Mouse (Mus musculus) T-cell, adult 66 days (primary cell): ENCODE data around the gene Socs5. TPM values are rescaled to one million over a fixed set of nuclear protein-coding genes. Genes with fewer than 3 reads are reported as not detected.

ENCODE experiments used
- total RNA-seq, 2 experiments: library from RNA; stranded (reverse); gene quantifications; 3 replicates in 1 of 2; 4 replicates in 1 of 2; pipeline ENCODE4 v1.2.4; 2023

The Socs5 gene
- 10 to 100 TPM; 24.5 to 29.1 TPM for total RNA-seq

GRCm38 (mm10) chr17:87107623-87108221, at the start of gene Socs5:
TSS of gene Socs5 (plus strand) at chr17:87107679.

Other genes starting within 250 kb of the Socs5 start
- not detected for gene Tmem247, start 190.3 kb upstream of the Socs5 start, total RNA-seq
- gene Atp6v1e2, start 159.8 kb upstream of the Socs5 start, total RNA-seq = not detected
- gene Rhoq, start 144.6 kb upstream of the Socs5 start, total RNA-seq = 1 to 10 TPM; 5.8 to 7.4 TPM
- 10 to 100 TPM; 10.2 to 12.2 TPM for gene Pigf, start 82.3 kb upstream of the Socs5 start, total RNA-seq
- gene Cript, start 82.1 kb upstream of the Socs5 start, total RNA-seq = 10 to 100 TPM; 65.4 to 69.1 TPM
- 10 to 100 TPM; 17.5 to 18.6 TPM for gene Mcfd2, start 158.3 kb downstream of the Socs5 start, total RNA-seq
- 100 to 1,000 TPM; 125 to 139 TPM for gene Ttc7, start 175.2 kb downstream of the Socs5 start, total RNA-seq